Mouse (Mus musculus) liver, embryonic 14.5 days (tissue): Measurements from ENCODE around the gene Pak6.

Source experiments
- CTCF ChIP-seq: IDR thresholded peaks from 2 replicates; pipeline ENCODE4 v1.5.1; 2016; ENCODE audit warnings: antibody characterized with exemption, low read depth, control low read depth
- EP300 ChIP-seq: IDR thresholded peaks from 2 replicates; pipeline ENCODE4 v1.6.1; 2016; ENCODE audit warnings: antibody characterized with exemption, low read depth

DNA sequence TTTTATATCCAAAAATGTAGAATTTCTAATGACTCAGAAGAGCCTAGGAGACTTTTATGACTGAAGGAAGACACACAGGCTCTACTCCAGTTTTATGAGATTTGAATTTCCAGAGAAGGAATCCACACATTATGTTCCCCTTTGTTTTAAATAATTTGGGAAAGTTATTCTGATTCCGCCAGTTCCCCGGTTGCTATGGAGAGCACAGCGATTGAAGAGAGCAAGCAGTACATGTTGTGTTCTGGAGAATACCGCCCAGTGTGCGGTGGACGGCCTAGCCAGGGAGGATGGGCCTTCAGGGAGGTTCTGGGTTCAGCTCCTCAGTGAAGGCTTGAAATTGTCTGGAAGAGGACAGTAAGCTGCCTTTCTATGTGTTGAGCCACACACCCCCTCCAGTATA, 33.8 kb upstream of the Pak6 start:
- no peak for TF ChIP-seq CTCF
- no peak for TF ChIP-seq EP300
